Mouse (Mus musculus): ENCODE results near the gene Usp15. TPM values are rescaled to one million over a fixed set of nuclear protein-coding genes. Genes with fewer than 3 reads are reported as not detected.
A peak's percentile ranks its signal among the peaks of the same experiment; 100 is the strongest.
"Not testable (repeated sequence)": the region's sequence is repeated elsewhere in the genome, so short reads cannot be mapped to it uniquely, and the experiment has no call there.

Usp15 gene
- polyA plus RNA-seq (2012; rRNA removed) = 7.9 and 11.4 TPM in 2 replicates

DNA sequence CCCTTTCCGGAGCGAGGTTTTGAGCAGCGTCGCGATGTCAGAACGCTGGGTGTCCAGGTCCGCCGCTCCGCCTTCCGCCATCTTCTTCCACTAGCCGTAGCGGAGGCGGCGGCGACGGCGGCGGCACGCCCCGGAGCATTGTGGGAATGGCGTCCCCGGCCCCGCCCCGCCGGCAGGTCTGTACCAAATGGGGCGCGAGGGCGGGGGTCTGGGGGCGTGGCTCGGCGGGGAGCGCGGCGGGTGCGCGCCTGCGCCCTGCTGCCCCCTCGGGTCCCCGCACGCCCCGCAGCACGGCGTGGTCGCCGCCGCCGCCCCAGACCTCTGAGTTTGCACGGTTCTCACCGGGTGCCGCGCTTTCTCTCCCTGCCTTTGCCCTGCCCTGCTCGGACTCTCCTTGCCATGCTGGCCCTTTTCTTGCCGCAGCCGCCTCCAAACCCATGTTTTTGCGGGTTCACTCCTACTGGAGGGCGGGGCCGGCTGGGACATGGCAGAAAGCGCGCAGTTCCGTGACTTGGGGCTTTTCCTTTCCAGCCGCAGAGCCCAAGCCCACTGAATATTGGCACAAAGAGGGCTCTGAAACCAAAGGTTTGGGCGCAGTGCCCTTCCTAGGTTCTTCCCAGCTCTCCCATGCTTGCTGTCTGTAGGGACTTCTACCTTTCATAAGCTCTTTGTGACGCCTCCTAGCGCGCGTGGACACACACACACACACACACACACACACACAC lies at the start of gene Usp15:
Gene Usp15, minus strand, starts transcription at position 161 of the 725 bp plus-strand sequence.
- under 1% methylated on average over 64 of the region's 66 CpGs for WGBS
- peak; percentile 96 for DNase-seq
- TF ChIP-seq CTCF (conservative IDR thresholded peaks at IDR 0.05; ENCODE audit: insufficient read depth, insufficient read length, low read depth, low read length) = 0 out of 2 replicates have a peak, but pooled peaks have one; percentile 1
- peak; percentile 55 for TF ChIP-seq POLR2A (IDR thresholded peaks at IDR 0.05; ENCODE audit: low read depth, low read length)
- peak within 1 kb of the TSS; percentile 93 for H3K27ac ChIP-seq (ENCODE audit: insufficient read depth, low read depth, low read length)
- H3K4me1 ChIP-seq (ENCODE audit: control insufficient read depth, insufficient read depth, low read length) = no peaks in the 10 kb centered on the region
- no peaks in the 10 kb centered on the region for H3K36me3 ChIP-seq (ENCODE audit: control insufficient read depth, insufficient read depth, low read length)
- no peaks in the 10 kb centered on the region for H3K27me3 ChIP-seq (replicated peaks; ENCODE audit: control insufficient read depth, insufficient read depth, low read length)
- H3K4me3 ChIP-seq (ENCODE audit: insufficient read depth, low read depth, low read length) = peak within 1 kb of the TSS; percentile 89

DNA sequence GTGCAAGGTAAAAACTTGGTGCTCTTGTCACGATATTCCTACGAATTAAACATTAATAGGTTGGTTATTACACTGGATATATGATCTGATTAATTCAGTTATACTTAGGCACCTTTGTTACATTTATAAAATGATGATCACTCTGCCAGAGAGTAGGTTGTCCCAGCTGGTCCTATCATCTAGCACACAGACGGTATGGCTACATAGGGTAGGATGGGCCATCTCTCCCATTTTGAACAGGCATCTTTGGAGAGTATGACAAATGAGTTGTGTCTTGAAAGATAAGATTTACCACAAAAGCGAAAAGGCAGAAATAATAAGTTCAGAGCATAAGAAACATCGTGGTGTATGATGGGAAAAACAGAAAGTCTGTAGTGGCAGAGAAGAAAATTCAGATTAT lies 32.6 kb upstream of the Usp15 start:
- WGBS = 91% methylated on average over 5 of the region's 5 CpGs
- no peak for TF ChIP-seq POLR2A (IDR thresholded peaks at IDR 0.05; ENCODE audit: low read depth, low read length)
- no peak for TF ChIP-seq CTCF (conservative IDR thresholded peaks at IDR 0.05; ENCODE audit: insufficient read depth, insufficient read length, low read depth, low read length)

DNA sequence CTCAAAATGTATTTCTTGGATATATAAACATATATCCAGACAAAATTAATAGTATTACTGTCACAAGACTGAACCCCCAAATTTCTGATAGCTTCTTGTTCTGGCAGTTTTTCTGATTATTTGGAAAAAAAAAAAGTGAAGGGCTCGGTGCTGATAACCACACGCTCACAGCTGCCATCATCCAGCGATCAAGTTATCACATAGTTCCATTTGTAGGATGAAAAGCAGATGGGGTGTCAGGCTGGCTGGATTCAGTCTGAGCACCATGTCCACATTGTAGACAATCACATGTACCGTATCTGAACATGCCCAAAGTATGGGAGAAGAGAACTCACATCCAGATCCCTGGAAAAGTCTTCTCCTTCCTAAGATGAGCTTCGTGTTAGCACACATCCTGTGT lies 26.0 kb upstream of the Usp15 start:
- no peak for TF ChIP-seq CTCF (conservative IDR thresholded peaks at IDR 0.05; ENCODE audit: insufficient read depth, insufficient read length, low read depth, low read length)
- TF ChIP-seq POLR2A (IDR thresholded peaks at IDR 0.05; ENCODE audit: low read depth, low read length) = no peak
- Histone ChIP-seq H3K4me1 (ENCODE audit: control insufficient read depth, insufficient read depth, low read length) (no peaks in the 10 kb centered on the region), H3K36me3 (ENCODE audit: control insufficient read depth, insufficient read depth, low read length) (no peaks in the 10 kb centered on the region), H3K27me3 (replicated peaks; ENCODE audit: control insufficient read depth, insufficient read depth, low read length) (no peaks in the 10 kb centered on the region), H3K4me3 (ENCODE audit: insufficient read depth, low read depth, low read length) (no peak overlapping the region), H3K27ac (ENCODE audit: insufficient read depth, low read depth, low read length) (no peak overlapping the region)
- no peak for DNase-seq
- 93% methylated on average over 5 of the region's 5 CpGs for WGBS

More for the DNA sequence above, 32.6 kb upstream of the Usp15 start:
- DNase-seq = no peak
- H3K4me1 ChIP-seq (ENCODE audit: control insufficient read depth, insufficient read depth, low read length) = no peaks in the 10 kb centered on the region
- H3K27me3 ChIP-seq (replicated peaks; ENCODE audit: control insufficient read depth, insufficient read depth, low read length) = no peaks in the 10 kb centered on the region
- H3K36me3 ChIP-seq (ENCODE audit: control insufficient read depth, insufficient read depth, low read length) = no peaks in the 10 kb centered on the region
- H3K4me3 ChIP-seq (ENCODE audit: insufficient read depth, low read depth, low read length) = no peak overlapping the region
- H3K27ac ChIP-seq (ENCODE audit: insufficient read depth, low read depth, low read length) = no peak overlapping the region

DNA sequence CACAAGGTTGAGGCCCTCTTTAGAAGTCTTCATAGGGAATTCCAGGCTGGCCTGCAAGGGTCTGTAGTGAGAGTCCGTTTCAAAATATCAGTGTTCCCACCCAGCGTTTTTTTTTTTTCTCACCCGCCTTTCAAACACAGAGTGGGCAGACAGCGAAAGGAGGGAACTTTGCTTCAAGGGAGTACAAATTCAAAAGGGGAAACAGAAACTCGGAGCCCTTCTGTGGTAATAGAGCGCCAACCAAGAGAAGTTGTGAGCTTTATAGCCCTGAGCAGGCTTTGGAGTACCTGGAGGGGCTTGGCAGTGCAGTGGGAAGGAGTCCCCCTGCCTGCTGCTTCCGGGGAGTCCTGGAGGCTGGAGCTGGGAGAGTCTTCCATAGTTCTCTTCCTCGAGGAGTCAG lies 12.7 kb upstream of the Usp15 start:
- no peaks in the 10 kb centered on the region for H3K27me3 ChIP-seq (replicated peaks; ENCODE audit: control insufficient read depth, insufficient read depth, low read length)
- TF ChIP-seq CTCF (conservative IDR thresholded peaks at IDR 0.05; ENCODE audit: insufficient read depth, insufficient read length, low read depth, low read length) = no peak
- no peak for TF ChIP-seq POLR2A (IDR thresholded peaks at IDR 0.05; ENCODE audit: low read depth, low read length)
- 69% methylated on average over 8 of the region's 8 CpGs for WGBS
- no peak overlapping the region for H3K27ac ChIP-seq (ENCODE audit: insufficient read depth, low read depth, low read length)
- H3K4me1 ChIP-seq (ENCODE audit: control insufficient read depth, insufficient read depth, low read length) = no peaks in the 10 kb centered on the region
- no peaks in the 10 kb centered on the region for H3K36me3 ChIP-seq (ENCODE audit: control insufficient read depth, insufficient read depth, low read length)
- no peak overlapping the region for H3K4me3 ChIP-seq (ENCODE audit: insufficient read depth, low read depth, low read length)
- no peak for DNase-seq

DNA sequence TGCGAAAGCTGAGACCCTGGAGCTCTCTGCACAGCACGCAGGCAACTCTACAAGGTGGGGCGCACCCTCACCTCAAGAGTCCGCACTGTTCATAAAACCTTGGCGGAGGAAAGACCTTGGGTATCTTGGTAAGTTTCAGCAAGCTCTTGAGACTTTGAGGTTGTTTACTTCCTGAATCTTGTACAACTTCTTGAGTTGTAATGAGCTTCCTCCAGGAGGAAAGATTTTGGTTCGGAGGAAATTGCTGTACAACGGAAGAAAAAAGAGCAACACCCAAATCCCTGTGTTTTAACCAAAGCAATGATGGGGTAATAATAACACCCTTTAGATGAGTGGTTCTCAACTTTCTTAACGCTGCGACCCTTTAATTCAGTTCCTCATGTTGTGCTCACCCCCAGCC lies 11.5 kb upstream of the Usp15 start:
- H3K27ac ChIP-seq (ENCODE audit: insufficient read depth, low read depth, low read length) = no peak overlapping the region
- H3K4me1 ChIP-seq (ENCODE audit: control insufficient read depth, insufficient read depth, low read length) = no peaks in the 10 kb centered on the region
- TF ChIP-seq POLR2A (IDR thresholded peaks at IDR 0.05; ENCODE audit: low read depth, low read length) = no peak
- TF ChIP-seq CTCF (conservative IDR thresholded peaks at IDR 0.05; ENCODE audit: insufficient read depth, insufficient read length, low read depth, low read length) = no peak
- no peak overlapping the region for H3K4me3 ChIP-seq (ENCODE audit: insufficient read depth, low read depth, low read length)
- H3K36me3 ChIP-seq (ENCODE audit: control insufficient read depth, insufficient read depth, low read length) = no peaks in the 10 kb centered on the region
- H3K27me3 ChIP-seq (replicated peaks; ENCODE audit: control insufficient read depth, insufficient read depth, low read length) = no peaks in the 10 kb centered on the region
- DNase-seq = no peak
- WGBS = 93% methylated on average over 9 of the region's 9 CpGs

DNA sequence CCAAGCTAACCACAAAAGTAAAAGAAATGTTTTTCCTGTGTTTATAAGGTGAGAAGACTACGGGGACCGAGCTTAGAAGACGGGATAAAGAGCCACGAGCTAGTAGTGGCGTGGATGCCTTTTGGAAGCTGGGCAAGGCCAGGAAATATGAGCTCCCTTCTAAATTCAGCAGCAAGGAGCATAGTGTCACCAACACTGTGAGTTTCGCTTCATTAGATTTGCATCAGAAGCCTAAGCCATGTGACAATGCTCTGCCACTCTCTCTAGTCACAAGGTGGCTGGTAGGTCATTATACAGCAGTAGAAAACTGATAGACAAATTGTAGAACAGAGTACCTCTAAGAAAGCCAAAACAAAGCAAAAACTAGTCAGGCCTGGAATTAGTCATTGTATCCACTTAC lies 9.3 kb upstream of the Usp15 start:
- Histone ChIP-seq H3K27ac (ENCODE audit: insufficient read depth, low read depth, low read length) (no peak overlapping the region), H3K4me3 (ENCODE audit: insufficient read depth, low read depth, low read length) (no peak overlapping the region), H3K4me1 (ENCODE audit: control insufficient read depth, insufficient read depth, low read length) (no peaks in the 10 kb centered on the region), H3K27me3 (replicated peaks; ENCODE audit: control insufficient read depth, insufficient read depth, low read length) (no peaks in the 10 kb centered on the region), H3K36me3 (ENCODE audit: control insufficient read depth, insufficient read depth, low read length) (no peaks in the 10 kb centered on the region)
- no peak for TF ChIP-seq CTCF (conservative IDR thresholded peaks at IDR 0.05; ENCODE audit: insufficient read depth, insufficient read length, low read depth, low read length)
- no peak for TF ChIP-seq POLR2A (IDR thresholded peaks at IDR 0.05; ENCODE audit: low read depth, low read length)
- WGBS = 73% methylated on average over 6 of the region's 6 CpGs
- no peak for DNase-seq

DNA sequence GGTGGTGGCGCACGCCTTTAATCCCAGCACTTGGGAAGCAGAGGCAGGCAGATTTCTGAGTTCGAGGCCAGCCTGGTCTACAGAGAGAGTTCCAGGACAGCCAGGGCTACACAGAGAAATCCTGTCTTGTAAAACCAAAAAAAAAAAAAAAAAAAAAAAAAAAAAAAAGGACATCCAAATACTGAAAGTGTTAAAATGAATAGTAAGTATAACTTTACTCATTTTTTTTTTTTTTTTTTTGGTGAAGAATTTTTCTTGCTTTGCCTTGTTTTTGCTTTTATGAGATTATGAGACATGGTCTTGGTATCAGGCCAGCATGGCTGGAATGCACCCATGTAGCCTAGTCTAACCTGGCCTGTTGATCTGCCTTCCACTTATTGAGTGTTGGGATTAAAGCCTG lies 8.6 kb upstream of the Usp15 start:
- not testable (repeated sequence) for H3K27me3 ChIP-seq (replicated peaks; ENCODE audit: control insufficient read depth, insufficient read depth, low read length); H3K27ac ChIP-seq (ENCODE audit: insufficient read depth, low read depth, low read length); H3K4me3 ChIP-seq (ENCODE audit: insufficient read depth, low read depth, low read length); DNase-seq; H3K36me3 ChIP-seq (ENCODE audit: control insufficient read depth, insufficient read depth, low read length); H3K4me1 ChIP-seq (ENCODE audit: control insufficient read depth, insufficient read depth, low read length)
- 97% methylated on average over 3 of the region's 3 CpGs for WGBS

All from kidney, adult 2 months (tissue).